Mouse (Mus musculus): ENCODE measurements around the gene Cmss1. TPM values are rescaled to one million over a fixed set of nuclear protein-coding genes. Genes with fewer than 3 reads are reported as not detected.

The Cmss1 gene
- polyA plus RNA-seq, 1 experiment, result 2.8 TPM

- no peaks in the 10 kb centered on the region for H3K9me3 ChIP-seq (ENCODE audit: control insufficient read depth, low read length)
- H3K36me3 ChIP-seq (ENCODE audit: control insufficient read depth), result no peaks in the 10 kb centered on the region
- no peaks in the 10 kb centered on the region for H3K4me1 ChIP-seq (ENCODE audit: control insufficient read depth)
- no peak overlapping the region for H3K4me3 ChIP-seq (replicated peaks)
- H3K27me3 ChIP-seq (ENCODE audit: control insufficient read depth), result no peaks in the 10 kb centered on the region
- TF ChIP-seq TAL1 (IDR thresholded peaks at IDR 0.05; ENCODE audit: low read length) (no peak), GATA1 (IDR thresholded peaks at IDR 0.05; ENCODE audit: low read length) (no peak)
Measured at GRCm38 (mm10) chr16:57305463-57305862, 301.2 kb downstream of the Cmss1 start.

GRCm38 (mm10) chr16:57303716-57304115 lies 302.9 kb downstream of the Cmss1 start:
- H3K36me3 ChIP-seq (ENCODE audit: control insufficient read depth), result no peaks in the 10 kb centered on the region
- no peaks in the 10 kb centered on the region for H3K27me3 ChIP-seq (ENCODE audit: control insufficient read depth)
- no peaks in the 10 kb centered on the region for H3K4me1 ChIP-seq (ENCODE audit: control insufficient read depth)
- H3K4me3 ChIP-seq (replicated peaks), result no peak overlapping the region
- no peak for TF ChIP-seq GATA1 (IDR thresholded peaks at IDR 0.05; ENCODE audit: low read length)
- TF ChIP-seq TAL1 (IDR thresholded peaks at IDR 0.05; ENCODE audit: low read length), result no peak
- H3K9me3 ChIP-seq (ENCODE audit: control insufficient read depth, low read length), result no peaks in the 10 kb centered on the region

- no peaks in the 10 kb centered on the region for H3K27me3 ChIP-seq (ENCODE audit: control insufficient read depth)
- H3K36me3 ChIP-seq (ENCODE audit: control insufficient read depth), result no peaks in the 10 kb centered on the region
- TF ChIP-seq TAL1 (IDR thresholded peaks at IDR 0.05; ENCODE audit: low read length), result no peak
- TF ChIP-seq GATA1 (IDR thresholded peaks at IDR 0.05; ENCODE audit: low read length), result no peak
- no peak overlapping the region for H3K4me3 ChIP-seq (replicated peaks)
- H3K4me1 ChIP-seq (ENCODE audit: control insufficient read depth), result no peaks in the 10 kb centered on the region
- no peaks in the 10 kb centered on the region for H3K9me3 ChIP-seq (ENCODE audit: control insufficient read depth, low read length)
Measured at GRCm38 (mm10) chr16:57302792-57303698, 303.6 kb downstream of the Cmss1 start.

- Histone ChIP-seq H3K4me1 (ENCODE audit: control insufficient read depth) (no peaks in the 10 kb centered on the region), H3K36me3 (ENCODE audit: control insufficient read depth) (no peaks in the 10 kb centered on the region), H3K4me3 (replicated peaks) (no peak overlapping the region), H3K27me3 (ENCODE audit: control insufficient read depth) (no peaks in the 10 kb centered on the region), H3K9me3 (ENCODE audit: control insufficient read depth, low read length) (no peaks in the 10 kb centered on the region)
- TF ChIP-seq TAL1 (IDR thresholded peaks at IDR 0.05; ENCODE audit: low read length) (no peak), GATA1 (IDR thresholded peaks at IDR 0.05; ENCODE audit: low read length) (no peak)
Measured at GRCm38 (mm10) chr16:57301512-57302115, 305.1 kb downstream of the Cmss1 start.

GRCm38 (mm10) chr16:57295216-57295934 lies 311.3 kb downstream of the Cmss1 start:
- no peaks in the 10 kb centered on the region for H3K36me3 ChIP-seq (ENCODE audit: control insufficient read depth)
- TF ChIP-seq TAL1 (IDR thresholded peaks at IDR 0.05; ENCODE audit: low read length) (no peak), GATA1 (IDR thresholded peaks at IDR 0.05; ENCODE audit: low read length) (no peak)
- H3K4me3 ChIP-seq (replicated peaks), result no peak overlapping the region
- H3K27me3 ChIP-seq (ENCODE audit: control insufficient read depth), result no peaks in the 10 kb centered on the region
- no peaks in the 10 kb centered on the region for H3K9me3 ChIP-seq (ENCODE audit: control insufficient read depth, low read length)
- no peaks in the 10 kb centered on the region for H3K4me1 ChIP-seq (ENCODE audit: control insufficient read depth)

- Histone ChIP-seq H3K27me3 (ENCODE audit: control insufficient read depth) (no peaks in the 10 kb centered on the region), H3K4me1 (ENCODE audit: control insufficient read depth) (no peaks in the 10 kb centered on the region), H3K9me3 (ENCODE audit: control insufficient read depth, low read length) (no peaks in the 10 kb centered on the region), H3K4me3 (replicated peaks) (no peak within 1 kb of the TSS), H3K36me3 (ENCODE audit: control insufficient read depth) (no peaks in the 10 kb centered on the region)
- TF ChIP-seq TAL1 (IDR thresholded peaks at IDR 0.05; ENCODE audit: low read length) (no peak), GATA1 (IDR thresholded peaks at IDR 0.05; ENCODE audit: low read length) (no peak)
Measured at GRCm38 (mm10) chr16:57292765-57293164, 313.9 kb downstream of the Cmss1 start, which contains the start of gene Tmem30c. Gene Tmem30c (minus strand): TSS chr16:57292865.

GRCm38 (mm10) chr16:57292296-57292695 lies 314.4 kb downstream of the Cmss1 start:
- TF ChIP-seq GATA1 (IDR thresholded peaks at IDR 0.05; ENCODE audit: low read length) (no peak), TAL1 (IDR thresholded peaks at IDR 0.05; ENCODE audit: low read length) (no peak)
- Histone ChIP-seq H3K27me3 (ENCODE audit: control insufficient read depth) (no peaks in the 10 kb centered on the region), H3K4me1 (ENCODE audit: control insufficient read depth) (no peaks in the 10 kb centered on the region), H3K4me3 (replicated peaks) (no peak overlapping the region), H3K9me3 (ENCODE audit: control insufficient read depth, low read length) (no peaks in the 10 kb centered on the region), H3K36me3 (ENCODE audit: control insufficient read depth) (no peaks in the 10 kb centered on the region)

GRCm38 (mm10) chr16:57291696-57292095 lies 315.0 kb downstream of the Cmss1 start:
- Histone ChIP-seq H3K27me3 (ENCODE audit: control insufficient read depth) (no peaks in the 10 kb centered on the region), H3K36me3 (ENCODE audit: control insufficient read depth) (no peaks in the 10 kb centered on the region), H3K4me3 (replicated peaks) (no peak overlapping the region), H3K9me3 (ENCODE audit: control insufficient read depth, low read length) (no peaks in the 10 kb centered on the region), H3K4me1 (ENCODE audit: control insufficient read depth) (no peaks in the 10 kb centered on the region)
- TF ChIP-seq TAL1 (IDR thresholded peaks at IDR 0.05; ENCODE audit: low read length) (no peak), GATA1 (IDR thresholded peaks at IDR 0.05; ENCODE audit: low read length) (no peak)

- TF ChIP-seq TAL1 (IDR thresholded peaks at IDR 0.05; ENCODE audit: low read length) (no peak), GATA1 (IDR thresholded peaks at IDR 0.05; ENCODE audit: low read length) (no peak)
- no peaks in the 10 kb centered on the region for H3K36me3 ChIP-seq (ENCODE audit: control insufficient read depth)
- no peaks in the 10 kb centered on the region for H3K4me1 ChIP-seq (ENCODE audit: control insufficient read depth)
- no peaks in the 10 kb centered on the region for H3K9me3 ChIP-seq (ENCODE audit: control insufficient read depth, low read length)
- no peak overlapping the region for H3K4me3 ChIP-seq (replicated peaks)
- H3K27me3 ChIP-seq (ENCODE audit: control insufficient read depth), result no peaks in the 10 kb centered on the region
Measured at GRCm38 (mm10) chr16:57281417-57281816, 325.2 kb downstream of the Cmss1 start.
